Mouse (Mus musculus) adrenal gland, postnatal 36 days (tissue): ENCODE measurements around the gene Ppp3r1. TPM values are rescaled to one million over a fixed set of nuclear protein-coding genes. Genes with fewer than 3 reads are reported as not detected.
A peak's percentile ranks its signal among the peaks of the same experiment; 100 is the strongest.

Experiments used
- DNase-seq, 2 experiments: peaks; one replicate each; pipeline ENCODE4 v3.0.0; 2021; ENCODE audit warnings: mixed read lengths in 1 of 2
- long read RNA-seq, 2 experiments: library from polyadenylated mRNA; stranded (forward); transcript quantifications; one replicate each; pipeline ENCODE4 v2.0.0; 2021; ENCODE audit warnings: borderline sequencing depth in 2 of 2
- total RNA-seq, 2 experiments: library from RNA; stranded (reverse); gene quantifications; 2 replicates each; pipeline ENCODE4 v1.2.3; 2021

Gene Ppp3r1
- 100 to 1,000 TPM in 1 of 2 experiments, 10 to 100 TPM in 1; 92.5 to 111 TPM for total RNA-seq
- long read RNA-seq, experiment 1, transcript Ppp3r1-201 (6 exons, 2,859 nt), result major isoform, 19 of 22 reads
- long read RNA-seq, experiment 1, partial matches to known transcripts, result 2 of 22 reads
- long read RNA-seq, experiment 1, other reads (novel, unspliced or antisense), result 1 of 22 reads
- long read RNA-seq, experiment 2, transcript Ppp3r1-201 (6 exons, 2,859 nt), result major isoform, 8 of 15 reads
- long read RNA-seq, experiment 2, partial matches to known transcripts, result 7 of 15 reads
- long read RNA-seq, experiment 2, other reads (novel, unspliced or antisense), result 0 of 15 reads

DNA sequence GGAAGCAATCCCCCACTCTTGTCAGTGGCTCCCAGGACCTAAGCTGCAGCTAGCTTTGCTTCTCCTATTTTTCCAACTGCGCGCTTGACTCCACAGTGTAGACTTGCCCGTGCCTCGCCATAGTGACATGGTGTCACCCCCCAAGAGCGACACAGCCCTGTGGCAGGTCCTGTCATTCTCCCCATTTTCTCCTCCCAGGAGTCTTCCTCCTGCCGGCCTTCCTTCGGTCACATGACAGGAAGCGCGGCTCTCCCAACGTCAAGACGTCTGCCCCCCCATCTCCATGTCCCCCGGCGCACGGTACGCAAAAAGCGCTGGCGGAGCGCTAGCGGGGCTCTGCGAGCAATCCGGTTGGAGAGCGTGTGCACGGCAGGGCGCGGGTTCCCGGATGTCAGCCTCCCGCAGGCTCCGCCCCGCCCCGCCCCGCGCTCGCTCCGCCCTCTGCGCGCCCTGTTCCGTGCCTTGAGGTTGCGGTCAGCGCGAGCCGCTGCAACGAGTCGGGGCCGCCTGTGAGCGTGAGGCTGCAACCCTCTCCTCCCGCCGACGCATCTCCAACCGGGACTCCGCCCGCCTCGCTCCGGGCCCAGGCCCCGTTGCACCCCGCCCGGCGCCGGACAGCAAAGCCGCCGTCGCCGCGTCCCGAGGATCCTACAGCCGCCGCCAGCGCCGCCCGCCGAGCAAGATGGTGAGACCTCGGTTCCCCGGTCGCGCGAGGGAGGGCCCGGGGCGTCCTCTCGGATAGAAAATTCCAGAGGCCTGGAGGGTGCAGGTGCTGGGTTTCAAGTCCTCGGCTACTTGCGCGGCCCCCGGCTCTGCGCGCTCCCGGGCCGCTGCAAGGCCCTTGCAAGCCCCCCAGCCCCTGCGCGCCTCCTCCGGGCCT lies at the start of gene Ppp3r1:
Gene Ppp3r1 (plus strand): TSS at position 406 of the 880 bp plus-strand sequence.
- peak; percentile 98 to 99 for DNase-seq

DNA sequence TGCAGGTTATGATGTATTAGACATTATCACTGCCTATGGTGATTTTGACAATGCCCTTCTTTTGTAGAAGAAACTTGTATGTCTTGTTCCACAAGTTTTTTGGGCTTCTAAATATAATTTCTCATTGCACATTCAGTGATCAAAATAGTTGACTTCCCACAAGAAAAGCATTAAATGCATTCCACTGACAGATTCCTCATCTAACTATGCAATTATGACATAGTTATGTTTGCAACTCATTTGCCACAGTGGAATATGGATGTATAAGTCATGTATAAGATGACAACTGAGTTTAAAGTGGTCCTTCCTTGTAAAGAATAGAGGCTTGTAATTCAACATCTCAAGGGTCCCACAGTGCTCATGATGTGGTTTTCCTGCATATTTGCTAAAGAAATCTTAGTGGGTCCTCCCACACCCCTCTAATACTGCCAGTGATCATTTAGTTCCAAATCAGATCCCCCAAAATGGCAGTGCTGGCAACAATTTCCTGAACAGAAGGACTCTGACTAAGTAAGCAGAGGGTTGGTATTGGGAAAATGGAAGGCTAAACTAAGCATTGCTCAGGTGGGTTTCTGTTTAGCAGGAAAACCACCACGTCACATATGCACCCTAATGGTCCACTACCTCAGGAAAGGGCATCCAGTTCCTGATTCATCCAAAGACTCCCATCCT lies 46.5 kb upstream of the Ppp3r1 start:
- no peak for DNase-seq

DNA sequence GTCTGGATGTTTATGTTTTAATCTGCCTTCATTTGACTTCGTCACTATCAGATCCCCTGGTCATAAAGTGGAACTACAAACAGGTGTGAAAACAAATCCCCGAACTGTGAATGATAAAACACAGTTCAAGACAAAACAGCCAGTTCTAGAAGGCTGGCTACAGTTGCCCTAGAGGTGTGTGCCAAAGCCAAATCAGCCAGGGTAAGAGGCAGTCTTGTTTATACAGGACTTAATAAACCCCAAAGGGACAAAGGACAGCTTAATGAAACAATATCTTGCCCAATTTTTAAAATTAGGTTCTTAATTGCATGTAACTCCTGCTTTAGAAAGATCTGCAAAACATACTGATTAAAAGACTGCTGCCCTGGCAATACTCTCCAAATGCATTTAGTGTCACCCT lies 32.6 kb upstream of the Ppp3r1 start:
- DNase-seq, result no peak

DNA sequence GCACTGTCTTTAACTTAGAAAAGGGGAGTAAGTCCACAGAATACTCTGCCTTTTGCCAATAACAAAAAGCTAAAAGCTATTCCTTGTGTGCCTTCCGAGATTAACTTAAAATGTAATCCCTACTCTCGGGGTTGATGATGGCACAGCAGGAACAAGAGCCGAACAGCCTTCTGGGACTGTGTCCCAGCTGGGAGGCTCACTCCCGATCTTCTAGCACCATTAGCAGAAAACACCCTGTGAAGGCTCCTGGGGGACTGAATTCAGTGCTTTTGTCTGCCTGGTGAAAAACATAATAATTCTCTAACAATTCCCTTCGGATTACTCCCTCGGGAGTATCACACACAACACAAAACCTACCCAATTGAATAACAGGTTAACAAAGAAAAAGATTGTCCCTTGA lies 23.4 kb upstream of the Ppp3r1 start:
- no peak for DNase-seq

DNA sequence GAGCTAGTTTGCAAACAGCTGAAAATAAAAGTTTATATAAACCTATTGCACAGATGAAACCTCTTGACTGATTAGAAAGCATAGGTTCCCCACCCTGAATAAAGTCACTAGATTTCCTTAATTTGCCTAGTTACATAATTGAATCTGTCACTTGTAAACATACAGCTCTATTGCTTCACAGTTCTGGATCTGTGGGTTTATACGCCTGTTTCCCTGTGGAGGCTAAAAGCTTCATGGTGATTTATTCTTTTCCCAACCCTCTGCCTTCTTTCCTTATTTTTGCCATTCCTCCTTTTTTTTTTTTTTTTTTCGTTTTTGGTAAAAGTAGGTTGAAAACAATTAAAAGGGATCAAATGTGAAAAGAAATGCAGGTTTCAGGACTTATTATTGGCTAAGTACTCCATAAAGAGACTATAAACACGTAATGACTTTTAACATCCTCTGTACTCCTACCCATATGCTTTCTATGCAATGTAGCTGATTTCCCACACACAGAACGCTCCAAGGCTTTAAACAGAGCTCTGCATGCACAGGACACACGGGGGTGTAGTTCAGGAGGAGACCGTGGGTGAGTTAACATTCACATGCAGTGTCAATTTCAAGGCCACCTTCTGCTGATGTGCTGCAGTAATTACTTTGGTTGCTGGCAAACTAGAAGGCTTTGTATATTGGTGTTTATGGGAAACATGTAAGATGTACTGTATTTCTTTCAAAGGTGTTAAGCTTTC lies 20.6 kb upstream of the Ppp3r1 start:
- no peak for DNase-seq

DNA sequence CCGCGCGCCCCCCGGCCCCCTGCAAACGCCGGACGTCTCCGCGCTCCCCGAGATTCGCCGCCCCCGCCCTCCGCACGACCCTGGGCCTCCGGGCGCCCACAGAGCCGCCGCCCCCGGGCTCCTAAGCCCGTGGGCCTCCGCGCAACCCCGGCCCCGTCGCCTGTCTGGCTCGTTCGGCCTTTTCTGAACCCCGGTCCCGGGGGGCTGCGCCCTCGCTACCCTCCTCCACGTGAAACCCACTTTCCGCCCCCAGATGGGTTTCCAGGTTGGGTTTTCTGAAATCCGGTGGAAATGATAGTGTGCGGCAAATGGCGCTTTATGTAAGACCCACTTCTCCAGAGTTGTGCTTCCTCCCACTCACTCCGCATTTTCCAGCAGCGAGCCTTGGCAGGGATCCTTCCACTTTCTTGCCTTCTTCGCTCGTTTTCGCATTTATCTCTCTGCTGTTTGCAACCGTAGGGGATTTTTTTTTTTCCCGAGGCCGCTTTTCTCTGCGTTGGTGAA lies 727 bp downstream of the Ppp3r1 start:
- DNase-seq, result peak; percentile 38 to 61

DNA sequence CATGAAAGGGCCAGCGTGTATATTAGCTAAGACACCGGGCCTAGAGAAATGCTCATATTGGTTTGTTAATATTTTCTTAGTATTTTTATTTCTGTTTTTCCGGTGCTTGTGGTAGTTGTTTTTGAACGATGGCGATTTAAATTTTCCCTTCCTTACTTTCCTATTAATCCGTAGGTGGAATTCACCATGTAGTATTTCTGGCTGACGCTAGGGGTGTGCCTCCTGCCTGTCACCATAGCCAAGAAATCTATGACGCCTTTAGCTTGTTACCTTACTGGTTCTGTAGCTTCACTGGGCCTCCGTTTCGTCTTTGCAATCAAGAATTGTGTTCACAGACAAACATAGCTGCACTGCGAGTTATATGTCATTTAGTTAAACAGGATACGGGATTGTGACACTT lies 1.2 kb downstream of the Ppp3r1 start:
- DNase-seq, result peak; percentile 44 to 68

DNA sequence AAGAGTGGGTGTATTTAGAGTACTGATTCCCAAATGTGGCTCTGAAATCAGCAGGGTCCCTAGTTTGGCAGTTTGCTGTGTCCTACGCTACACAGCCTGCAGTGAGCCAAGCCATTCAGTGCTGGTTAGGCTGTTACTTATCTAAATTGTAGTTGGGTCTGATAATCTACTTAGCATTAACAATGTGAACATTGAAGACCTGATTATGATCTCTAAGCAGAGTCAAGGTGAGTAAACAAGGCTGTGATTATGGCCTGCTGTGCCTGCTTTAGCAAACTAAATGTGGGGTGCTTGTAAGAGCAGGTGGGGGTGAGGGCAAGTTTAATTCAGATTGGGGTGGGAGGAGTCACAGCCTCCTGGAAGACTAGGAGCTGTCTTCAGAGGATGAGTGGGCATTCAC lies 4.9 kb downstream of the Ppp3r1 start:
- DNase-seq, result no peak

DNA sequence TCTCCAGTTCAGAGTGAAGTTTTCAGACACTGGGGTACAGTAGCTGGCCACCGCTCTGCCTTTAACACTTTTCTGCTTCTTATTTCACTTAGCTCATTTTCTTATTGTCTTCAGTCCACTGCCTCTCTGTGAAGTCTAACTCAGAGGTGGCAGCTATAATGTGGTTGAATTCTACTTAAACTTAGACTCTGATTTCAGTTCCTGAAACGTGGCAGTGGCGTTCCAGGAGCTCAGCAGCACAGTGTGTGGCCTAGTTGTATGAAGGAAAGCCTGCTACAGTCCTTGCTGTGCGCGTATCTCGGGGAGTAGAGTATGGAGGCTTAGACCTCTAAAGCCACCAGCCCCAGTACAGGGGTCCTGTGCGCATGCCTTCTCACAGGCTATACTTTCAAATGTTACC lies 7.6 kb downstream of the Ppp3r1 start:
- DNase-seq, result no peak

DNA sequence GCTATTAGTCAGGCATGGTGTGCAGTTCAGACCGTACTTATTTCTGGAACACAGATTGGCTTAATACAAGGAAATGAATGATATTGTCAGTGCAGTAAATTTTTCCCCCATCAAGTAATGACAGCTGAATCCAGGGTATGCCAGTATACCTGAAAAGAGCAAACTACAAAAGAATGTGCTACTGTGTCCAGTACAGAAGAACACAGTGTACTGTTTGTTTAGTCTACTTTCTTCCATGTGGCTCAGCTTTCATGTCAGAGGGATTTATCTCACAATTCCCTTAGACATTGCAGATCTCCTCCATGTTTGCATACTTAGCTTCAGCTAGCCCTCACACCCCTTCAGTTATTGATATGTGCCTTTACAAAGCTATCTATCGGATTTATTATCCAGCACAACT lies 10.2 kb downstream of the Ppp3r1 start:
- no peak for DNase-seq

DNA sequence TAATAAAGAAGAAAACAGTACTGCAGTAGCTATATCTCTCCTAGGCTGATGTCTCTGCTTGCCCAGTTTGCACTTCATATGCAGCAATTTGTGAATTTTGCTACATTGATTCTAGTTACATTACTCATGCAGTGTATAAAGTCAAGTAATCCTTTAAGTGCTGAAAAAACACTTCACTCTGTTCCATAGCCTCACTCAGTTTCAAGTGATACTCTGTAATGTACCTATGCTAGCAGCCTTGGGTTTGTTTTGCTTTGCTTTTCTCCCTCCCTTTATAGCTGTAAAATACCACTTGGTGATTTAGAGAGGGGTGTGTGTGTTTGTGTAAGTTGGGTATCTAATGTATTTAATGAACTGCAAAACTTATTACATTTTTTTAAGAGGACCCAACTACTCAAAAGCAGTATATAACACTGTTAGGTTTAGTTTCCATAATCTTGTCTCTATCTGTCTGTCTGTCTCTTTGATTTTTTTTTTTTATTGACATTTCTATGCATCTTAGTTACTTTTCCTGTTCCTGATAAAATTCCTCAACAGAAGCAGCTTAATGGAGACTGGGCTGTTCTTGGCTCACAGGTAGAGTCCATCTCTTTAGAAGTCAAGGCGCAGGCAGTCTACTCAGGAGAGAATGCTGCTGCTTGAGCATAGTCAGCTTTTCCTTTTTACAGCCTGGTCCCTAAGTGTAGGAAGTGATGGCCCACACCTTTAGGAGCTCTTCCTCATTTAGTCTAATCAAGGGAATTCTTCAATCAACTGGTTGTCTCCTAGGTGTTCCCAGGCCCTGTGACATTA lies 12.1 kb downstream of the Ppp3r1 start:
- DNase-seq, result no peak

DNA sequence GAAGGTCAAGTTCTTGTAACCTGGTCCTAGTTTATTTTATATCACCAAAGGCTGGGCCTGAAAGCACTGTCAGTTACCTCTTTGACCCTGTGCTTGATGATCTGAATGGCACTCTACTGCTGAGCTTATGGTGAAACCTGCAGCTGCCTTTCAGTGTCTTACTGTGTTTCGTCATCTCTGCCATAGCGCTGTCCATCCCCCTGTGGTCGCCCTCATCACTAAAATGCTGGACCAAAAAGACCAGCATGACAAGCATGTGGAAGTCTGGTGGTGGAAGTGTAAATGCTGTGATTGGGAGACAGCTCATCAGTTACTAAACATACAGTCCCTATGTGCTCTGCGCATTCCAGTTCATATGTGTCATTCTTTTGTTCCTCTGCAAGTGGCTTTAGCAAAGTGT lies 13.2 kb downstream of the Ppp3r1 start:
- DNase-seq, result no peak

DNA sequence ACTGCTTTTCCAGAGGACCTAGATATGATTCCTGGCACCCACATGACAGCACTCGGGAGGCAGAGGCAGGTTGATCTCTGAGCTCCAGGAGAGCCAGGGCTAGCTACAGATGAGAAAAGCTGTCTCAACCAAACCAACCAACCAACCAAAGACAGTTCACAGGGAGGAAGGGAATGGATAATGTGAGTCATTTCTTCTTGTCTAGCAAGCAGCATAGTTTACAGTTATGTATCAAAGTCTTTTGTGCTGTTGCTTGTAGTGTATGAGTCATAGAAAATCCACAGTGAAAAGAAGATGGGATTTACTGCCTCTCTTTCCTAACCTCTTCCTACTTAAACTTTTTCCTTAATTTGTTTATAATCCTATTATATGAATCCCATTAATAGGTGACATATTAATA lies 17.6 kb downstream of the Ppp3r1 start:
- DNase-seq, result no peak

DNA sequence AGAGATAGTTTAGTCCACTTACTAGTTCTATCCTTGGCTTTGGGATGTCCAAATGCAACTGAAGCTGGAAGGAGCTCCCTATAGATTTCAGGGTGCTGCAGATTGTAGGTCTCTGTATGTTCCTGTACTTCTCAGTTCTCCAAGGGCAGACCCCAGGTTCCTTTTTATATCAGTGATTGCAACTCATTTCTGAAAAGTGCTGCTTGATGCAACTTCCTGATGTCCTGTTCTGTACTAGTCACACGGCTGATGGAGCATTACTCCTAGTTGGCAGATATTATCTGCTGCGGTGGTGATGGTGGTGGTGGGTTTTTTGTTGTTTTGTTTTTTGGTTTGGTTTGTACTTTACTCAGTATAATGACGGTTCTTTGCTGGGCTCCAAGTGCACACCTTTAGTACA lies 21.7 kb downstream of the Ppp3r1 start:
- no peak for DNase-seq

DNA sequence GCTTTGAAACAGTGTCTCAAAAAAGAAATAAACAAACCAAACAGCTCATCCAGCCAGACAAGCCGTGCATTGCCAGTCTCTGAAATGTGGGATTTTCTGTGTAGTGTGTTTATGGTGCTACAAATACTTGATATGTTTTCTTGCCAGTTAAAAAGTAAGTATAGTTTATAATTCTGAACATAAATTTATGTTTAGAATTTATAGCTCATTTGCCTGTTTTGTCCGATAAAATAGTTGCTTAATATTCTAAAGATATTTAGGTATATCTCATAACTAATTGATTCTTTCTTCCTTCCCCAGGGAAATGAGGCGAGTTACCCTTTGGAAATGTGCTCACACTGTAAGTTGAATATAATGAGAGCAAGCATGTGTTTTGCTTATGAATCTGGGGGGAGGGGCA lies 22.7 kb downstream of the Ppp3r1 start, which contains the start of gene Wdr92:
Gene Wdr92 (plus strand): TSS at position 301 of the 400 bp plus-strand sequence.
- DNase-seq, result no peak

DNA sequence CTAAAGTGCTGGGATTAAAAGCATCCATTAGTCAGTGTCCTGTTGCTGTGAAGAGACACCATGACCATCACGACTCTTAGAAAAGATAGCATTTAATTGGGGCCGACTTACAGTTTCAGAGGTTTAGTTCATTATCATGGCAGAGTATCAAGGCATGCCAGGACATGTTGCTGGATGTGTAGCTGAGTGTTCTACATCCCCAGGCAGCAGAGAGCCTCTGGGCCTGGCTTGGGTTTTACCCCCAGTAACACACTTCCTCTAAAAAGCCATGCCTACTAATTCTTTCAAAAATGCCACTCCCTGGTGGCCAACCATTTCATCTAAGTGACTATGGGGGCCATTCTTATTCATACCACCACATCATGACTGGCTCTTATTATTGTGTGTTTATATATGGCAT lies 24.1 kb downstream of the Ppp3r1 start:
- DNase-seq, result no peak

DNA sequence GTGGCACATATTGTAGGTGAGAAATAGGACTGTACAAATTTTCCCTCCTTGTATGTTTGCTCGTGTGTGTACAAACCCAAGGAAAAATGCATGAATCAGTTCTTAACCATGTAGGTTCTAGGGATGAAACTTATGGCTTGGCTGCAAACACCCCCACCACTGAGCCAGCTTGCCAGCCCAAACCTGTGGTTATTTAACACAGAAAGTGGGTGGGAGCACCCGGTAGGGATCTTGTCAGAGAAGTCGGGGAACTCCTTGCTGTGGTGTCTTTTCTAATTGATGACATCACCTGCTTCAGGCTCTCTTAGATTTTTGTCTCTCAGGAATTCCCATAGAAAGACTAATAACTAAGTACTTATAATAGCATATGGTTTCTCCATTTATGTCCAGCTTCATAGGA lies 28.6 kb downstream of the Ppp3r1 start:
- no peak for DNase-seq

DNA sequence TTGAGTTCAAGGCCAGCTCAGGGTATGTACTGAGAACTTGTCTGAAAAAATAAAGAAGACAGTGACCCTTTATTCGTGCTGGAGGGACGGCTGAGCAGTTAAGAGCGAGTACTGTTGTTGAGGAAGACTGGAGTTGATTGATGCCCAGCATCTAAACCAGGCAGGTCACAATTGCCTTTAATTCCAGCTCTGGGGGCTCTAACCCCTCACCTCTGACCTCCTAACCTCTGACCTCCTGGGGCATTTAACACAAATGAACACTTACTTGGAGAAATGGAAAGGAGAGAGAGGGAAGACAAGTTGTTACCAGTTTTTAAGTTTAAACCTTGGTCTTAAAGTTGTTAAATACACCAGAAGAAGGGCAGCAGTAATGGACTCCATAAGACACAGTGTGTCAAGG lies 29.7 kb downstream of the Ppp3r1 start:
- DNase-seq, result no peak

DNA sequence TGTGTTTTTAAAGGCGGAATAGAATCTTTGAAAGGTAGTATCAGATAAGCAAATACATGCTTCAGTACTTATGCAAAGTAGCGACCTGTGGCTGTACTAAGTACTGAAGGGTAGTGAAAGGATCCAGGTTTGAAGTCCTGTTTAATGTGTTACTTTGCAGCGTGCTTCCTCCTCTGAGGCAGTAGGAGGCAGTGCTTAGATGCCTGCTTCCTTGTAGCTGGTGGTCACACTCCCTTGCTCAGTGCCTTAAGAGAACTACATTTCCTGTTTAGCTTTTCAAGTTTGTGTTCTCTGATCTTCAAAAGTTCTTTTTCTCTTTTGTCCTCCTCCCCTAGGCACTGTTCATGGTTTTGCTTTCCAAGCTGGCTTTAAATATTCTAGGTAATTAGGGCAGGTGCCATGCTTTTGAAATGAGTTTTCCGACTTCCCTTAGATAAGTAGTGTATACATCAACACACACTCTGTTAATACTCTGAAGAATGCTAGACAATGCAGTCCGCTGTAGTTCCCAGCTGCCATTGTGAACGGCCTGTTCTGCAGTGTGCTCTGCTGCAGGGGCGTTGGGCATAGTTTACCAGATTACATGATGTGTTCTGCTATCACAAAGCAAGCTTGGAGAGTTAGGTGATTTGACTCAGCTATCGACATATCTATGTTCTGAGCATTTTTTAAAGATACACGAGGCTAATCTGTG lies 33.2 kb downstream of the Ppp3r1 start:
- no peak for DNase-seq

DNA sequence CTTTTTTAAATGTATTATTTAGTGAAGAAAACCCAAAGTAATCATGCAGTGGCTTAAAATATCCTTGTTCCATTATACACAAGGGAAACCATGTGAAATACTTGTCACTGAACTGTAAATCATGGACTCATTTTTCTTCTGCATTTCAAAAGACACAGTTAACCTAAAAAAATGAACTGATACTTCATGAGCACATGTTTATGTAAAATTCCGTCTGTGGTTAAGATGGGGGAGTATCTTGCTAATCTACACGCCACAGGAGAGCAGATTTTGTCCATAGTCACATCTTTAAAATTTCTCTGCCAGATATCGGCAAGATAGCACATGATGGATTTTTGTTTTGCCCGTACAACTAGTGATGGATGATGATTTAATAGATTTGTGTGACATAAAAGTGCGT lies 40.1 kb downstream of the Ppp3r1 start:
- DNase-seq, result no peak
